Mouse (Mus musculus) telencephalon, adult 2 months (tissue): Measurements from ENCODE around the gene G430095P16Rik.

ENCODE experiments used
- DNase-seq: peaks from one replicate; pipeline ENCODE4 v3.0.0-alpha.2; 2011; ENCODE audit warnings: low read depth, low spot score

The G430095P16Rik gene

GRCm38 (mm10) chr8:84742171-84743053 is 19.6 kb downstream of the G430095P16Rik start:
- DNase-seq: no peak

GRCm38 (mm10) chr8:84743054-84743415 is 20.2 kb downstream of the G430095P16Rik start:
- DNase-seq: no peak

- no peak for DNase-seq
These were observed 21.0 kb downstream of the G430095P16Rik start for GRCm38 (mm10) chr8:84743517-84744420.

GRCm38 (mm10) chr8:84745032-84745925 is 22.5 kb downstream of the G430095P16Rik start:
- DNase-seq: no peak

GRCm38 (mm10) chr8:84749519-84749918 is 26.7 kb downstream of the G430095P16Rik start:
- DNase-seq: no peak

- DNase-seq: no peak
These were observed 30.2 kb downstream of the G430095P16Rik start for GRCm38 (mm10) chr8:84752734-84753582.

- no peak for DNase-seq
These were observed 34.7 kb downstream of the G430095P16Rik start for GRCm38 (mm10) chr8:84757501-84757900.

- DNase-seq: no peak
These were observed 35.5 kb downstream of the G430095P16Rik start for GRCm38 (mm10) chr8:84758308-84758707.

GRCm38 (mm10) chr8:84759126-84759525 is 36.3 kb downstream of the G430095P16Rik start:
- DNase-seq: no peak

GRCm38 (mm10) chr8:84759718-84760117 is 36.9 kb downstream of the G430095P16Rik start:
- no peak for DNase-seq

GRCm38 (mm10) chr8:84760405-84760805 is 37.6 kb downstream of the G430095P16Rik start:
- no peak for DNase-seq

- no peak for DNase-seq
These were observed 38.1 kb downstream of the G430095P16Rik start for GRCm38 (mm10) chr8:84760901-84761300.

GRCm38 (mm10) chr8:84764100-84764499 is 41.3 kb downstream of the G430095P16Rik start:
- no peak for DNase-seq

- no peak for DNase-seq
These were observed 42.2 kb downstream of the G430095P16Rik start for GRCm38 (mm10) chr8:84764870-84765495.

GRCm38 (mm10) chr8:84765629-84766028 is 42.8 kb downstream of the G430095P16Rik start:
- DNase-seq: no peak

- DNase-seq: no peak
These were observed 43.6 kb downstream of the G430095P16Rik start for GRCm38 (mm10) chr8:84766422-84766821.

GRCm38 (mm10) chr8:84767221-84767620 is 44.4 kb downstream of the G430095P16Rik start:
- DNase-seq: no peak

GRCm38 (mm10) chr8:84768343-84769095 is 45.7 kb downstream of the G430095P16Rik start:
- no peak for DNase-seq

- no peak for DNase-seq
These were observed 46.5 kb downstream of the G430095P16Rik start for GRCm38 (mm10) chr8:84769324-84769723.
